Mouse (Mus musculus): Measurements from ENCODE around the gene Acot13. TPM values are rescaled to one million over a fixed set of nuclear protein-coding genes. Genes with fewer than 3 reads are reported as not detected.

Gene Acot13
- polyA plus RNA-seq, 1 experiment = 67.1 TPM

DNA sequence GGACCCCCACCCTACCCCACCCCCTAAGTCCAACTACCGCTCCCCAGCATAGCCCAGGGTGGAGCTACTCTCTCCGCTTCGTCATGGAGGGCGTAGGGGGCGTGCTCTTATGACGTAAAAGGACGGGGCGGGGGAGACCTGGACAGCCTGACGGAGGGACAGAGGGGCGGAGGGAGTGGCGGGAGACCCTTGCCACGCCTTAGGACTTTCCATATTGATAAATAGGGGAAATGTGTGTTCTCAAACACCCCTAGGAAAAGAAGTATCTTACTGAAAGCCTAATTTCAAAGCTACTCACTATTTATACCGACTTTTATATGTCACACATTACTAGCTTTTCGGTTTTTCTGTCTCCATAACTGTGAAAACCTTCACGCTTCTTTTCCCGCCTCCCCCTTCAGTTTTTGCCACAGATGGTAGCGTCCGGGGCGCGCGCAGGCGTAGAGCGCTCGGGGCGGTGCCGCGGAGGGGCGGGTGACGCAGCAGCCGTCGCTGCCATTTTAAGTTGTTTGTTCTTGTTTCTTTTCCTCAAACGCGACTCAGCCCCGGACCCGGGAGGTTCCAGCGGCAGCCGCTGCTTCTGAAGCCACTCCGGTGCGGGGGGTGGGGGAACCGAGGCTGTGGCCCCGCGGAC lies 30.5 kb downstream of the Acot13 start:
- H3K36me3 ChIP-seq (ENCODE audit: control insufficient read depth, insufficient read depth) = peaks cover 12% of the 10 kb centered on the region
- H3K27me3 ChIP-seq (ENCODE audit: control insufficient read depth, insufficient read depth, insufficient read length) = no peaks in the 10 kb centered on the region
- peak overlapping the region; percentile 99 for H3ac ChIP-seq (ENCODE audit: control insufficient read depth, insufficient read length)
- H3K79me2 ChIP-seq (ENCODE audit: control insufficient read depth, insufficient read depth) = peaks cover 41% of the 10 kb centered on the region
- no peak for TF ChIP-seq TCF3 (IDR thresholded peaks at IDR 0.05; ENCODE audit: insufficient read length, low read depth)
- peak; percentile 98 for TF ChIP-seq POLR2AphosphoS2 (IDR thresholded peaks at IDR 0.05; ENCODE audit: insufficient read length, low read depth)
- TF ChIP-seq POLR2A (IDR thresholded peaks at IDR 0.05; ENCODE audit: insufficient read length, low read depth) = peak; percentile 97
- TF ChIP-seq SRF (IDR thresholded peaks at IDR 0.05; ENCODE audit: control insufficient read depth, insufficient read length, low read depth) = peak; percentile 46
- peak overlapping the region; percentile 82 for H3K4me2 ChIP-seq (ENCODE audit: low read depth)
- peak overlapping the region; percentile 85 for H3K4me3 ChIP-seq

DNA sequence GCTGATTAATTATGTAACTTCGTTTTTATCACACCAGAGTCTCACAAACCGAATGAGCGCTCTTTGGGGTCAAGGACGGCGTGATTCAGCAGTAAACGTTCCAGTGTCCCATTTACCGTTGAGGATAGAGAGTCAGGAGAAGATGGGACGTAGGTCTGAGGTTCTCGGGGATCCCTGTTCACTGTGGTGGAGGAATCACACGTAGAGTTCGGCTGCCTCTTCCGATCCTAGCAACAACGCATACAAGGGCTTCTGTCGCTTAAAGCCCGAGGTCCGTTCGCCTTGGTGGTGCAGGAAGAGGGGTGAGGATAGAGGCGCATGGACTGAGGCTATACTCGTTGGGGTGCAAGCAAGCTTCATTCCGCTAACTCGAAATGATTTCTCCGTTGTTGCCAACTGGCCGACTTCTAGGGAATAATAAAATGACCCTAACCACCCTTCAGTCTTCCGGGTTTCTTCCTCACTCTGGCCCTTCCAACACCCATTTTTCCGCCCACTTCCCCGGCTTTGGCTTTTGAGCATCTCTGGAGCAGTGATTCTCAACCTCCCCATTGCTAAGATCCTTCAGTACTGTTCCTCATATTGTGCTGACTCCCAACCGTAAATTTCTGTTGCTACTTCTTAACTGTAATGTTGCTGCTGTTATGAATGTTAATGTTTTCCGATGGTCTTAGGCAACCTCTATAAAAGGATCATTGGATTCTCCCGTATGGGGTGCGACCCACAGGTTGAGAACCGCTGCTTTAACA lies 31.2 kb downstream of the Acot13 start:
- Histone ChIP-seq H3K36me3 (ENCODE audit: control insufficient read depth, insufficient read depth) (peaks cover 5% of the 10 kb centered on the region), H3ac (ENCODE audit: control insufficient read depth, insufficient read length) (peak overlapping the region; percentile 99), H3K4me2 (ENCODE audit: low read depth) (peak overlapping the region; percentile 82), H3K4me3 (peak overlapping the region; percentile 85), H3K79me2 (ENCODE audit: control insufficient read depth, insufficient read depth) (peaks cover 34% of the 10 kb centered on the region), H3K27me3 (ENCODE audit: control insufficient read depth, insufficient read depth, insufficient read length) (no peaks in the 10 kb centered on the region)
- TF ChIP-seq CEBPB (IDR thresholded peaks at IDR 0.05; ENCODE audit: insufficient read depth, poor library complexity, severe bottlenecking) (no peak), MYOD1 (IDR thresholded peaks at IDR 0.05; ENCODE audit: control insufficient read depth in 1 of 3, insufficient read length in 2 of 3, low read depth in 2 of 3) (no peak)

DNA sequence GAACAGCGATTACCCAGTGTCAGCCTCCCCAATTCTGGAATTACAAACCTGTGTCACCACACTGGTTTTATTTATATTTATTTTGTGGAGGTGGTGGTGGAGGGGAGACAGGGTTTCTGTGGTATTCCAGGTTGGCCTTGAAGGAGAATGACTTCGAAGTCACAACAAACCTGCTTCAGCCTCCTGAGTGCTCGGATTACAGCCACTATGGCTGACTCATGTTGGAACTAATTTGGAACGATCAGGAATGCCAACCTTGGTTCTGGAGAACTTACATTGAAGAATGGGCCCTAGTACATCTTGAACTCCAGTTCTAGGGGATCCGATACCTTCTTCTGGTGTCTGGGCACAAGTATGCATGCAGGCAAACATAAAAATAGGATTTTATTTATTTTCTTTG lies 32.0 kb downstream of the Acot13 start:
- H3K4me3 ChIP-seq = peak overlapping the region; percentile 85
- peak overlapping the region; percentile 82 for H3K4me2 ChIP-seq (ENCODE audit: low read depth)
- H3ac ChIP-seq (ENCODE audit: control insufficient read depth, insufficient read length) = no peak overlapping the region
- H3K36me3 ChIP-seq (ENCODE audit: control insufficient read depth, insufficient read depth) = no peaks in the 10 kb centered on the region
- H3K27me3 ChIP-seq (ENCODE audit: control insufficient read depth, insufficient read depth, insufficient read length) = no peaks in the 10 kb centered on the region
- TF ChIP-seq USF1 (IDR thresholded peaks at IDR 0.05; ENCODE audit: low read depth) = no peak
- peaks cover 27% of the 10 kb centered on the region for H3K79me2 ChIP-seq (ENCODE audit: control insufficient read depth, insufficient read depth)

DNA sequence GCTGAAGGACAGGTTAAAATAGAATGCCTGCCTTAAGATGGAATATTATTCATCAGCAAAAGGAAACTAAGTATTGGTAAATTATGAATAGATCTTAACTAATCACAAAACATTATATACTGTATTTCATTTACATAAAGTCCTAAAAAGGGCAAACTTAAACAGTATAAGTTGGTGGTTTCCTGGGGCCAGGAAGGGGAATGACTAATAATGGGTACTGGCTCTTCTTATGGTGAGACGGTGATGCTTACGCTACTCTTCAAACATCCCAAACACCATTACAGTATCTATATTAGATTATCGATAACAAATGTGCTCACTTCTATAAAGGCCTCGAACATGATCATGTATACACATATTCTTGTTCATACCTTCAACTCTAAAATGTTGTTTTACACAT lies 32.7 kb downstream of the Acot13 start:
- no peak overlapping the region for H3ac ChIP-seq (ENCODE audit: control insufficient read depth, insufficient read length)
- no peaks in the 10 kb centered on the region for H3K36me3 ChIP-seq (ENCODE audit: control insufficient read depth, insufficient read depth)
- H3K79me2 ChIP-seq (ENCODE audit: control insufficient read depth, insufficient read depth) = peaks cover 20% of the 10 kb centered on the region
- no peak for TF ChIP-seq POLR2A (IDR thresholded peaks at IDR 0.05; ENCODE audit: insufficient read length, low read depth)
- no peak overlapping the region for H3K4me3 ChIP-seq
- H3K27me3 ChIP-seq (ENCODE audit: control insufficient read depth, insufficient read depth, insufficient read length) = no peaks in the 10 kb centered on the region
- no peak overlapping the region for H3K4me2 ChIP-seq (ENCODE audit: low read depth)

DNA sequence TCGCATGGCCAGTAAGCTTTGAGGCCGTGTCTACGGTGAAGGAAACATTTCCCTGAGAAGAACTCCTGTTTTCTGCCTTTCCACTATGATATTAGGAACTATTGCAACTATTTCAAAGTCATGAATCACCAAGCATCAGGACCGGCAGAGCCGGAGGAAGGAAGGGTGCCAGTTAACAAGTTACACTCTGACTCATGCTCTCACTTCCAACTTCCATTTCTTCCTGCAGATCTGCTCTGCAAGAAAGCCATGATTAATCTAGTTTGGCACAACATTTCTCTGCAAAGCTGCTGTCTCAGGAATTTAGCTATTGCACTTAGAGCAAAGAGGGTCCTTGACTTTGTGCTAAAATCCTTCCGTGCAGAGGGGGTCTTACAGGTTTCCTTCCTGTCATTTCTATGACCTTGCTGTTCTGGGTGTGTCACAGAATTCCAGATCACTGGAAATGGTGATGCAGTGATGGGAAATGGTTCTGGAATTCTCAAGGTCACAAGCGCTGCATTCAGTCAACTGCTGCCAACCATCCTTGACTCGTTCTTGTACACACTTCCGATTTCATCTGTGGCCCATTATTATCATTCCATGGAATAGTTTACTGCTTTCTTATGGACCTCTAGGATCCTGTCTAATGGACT lies 38.8 kb downstream of the Acot13 start:
- TF ChIP-seq CEBPB (IDR thresholded peaks at IDR 0.05; ENCODE audit: insufficient read depth, poor library complexity, severe bottlenecking) = 0 out of 2 replicates have a peak, but pooled peaks have one; percentile 2
- TF ChIP-seq TCF12 (IDR thresholded peaks at IDR 0.05; ENCODE audit: insufficient read depth, poor library complexity, severe bottlenecking) = no peak
- TF ChIP-seq MAX (IDR thresholded peaks at IDR 0.05; ENCODE audit: low read depth) = no peak
- no peak overlapping the region for H3K4me3 ChIP-seq

DNA sequence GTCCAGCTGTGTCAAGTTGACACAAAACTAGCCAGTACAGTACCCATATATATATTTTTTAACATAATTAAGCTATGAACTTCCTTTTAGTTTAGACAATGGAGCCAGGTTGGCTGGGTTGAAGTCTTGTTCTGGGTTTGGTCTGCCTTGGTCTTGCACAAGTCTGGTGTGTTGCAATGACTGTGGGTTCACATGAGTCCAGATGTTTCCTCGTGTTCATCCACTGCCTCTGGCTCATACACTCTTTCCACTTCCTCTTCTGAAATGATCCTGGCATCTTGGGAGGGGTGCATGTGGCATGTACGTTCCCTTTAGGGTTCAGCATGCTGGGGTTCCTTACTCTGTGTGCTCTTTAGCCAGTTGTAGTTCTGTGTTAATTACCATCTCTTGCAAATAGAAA lies 40.0 kb downstream of the Acot13 start:
- H3K36me3 ChIP-seq (ENCODE audit: control insufficient read depth, insufficient read depth) = no peaks in the 10 kb centered on the region
- no peaks in the 10 kb centered on the region for H3K79me2 ChIP-seq (ENCODE audit: control insufficient read depth, insufficient read depth)
- H3K27me3 ChIP-seq (ENCODE audit: control insufficient read depth, insufficient read depth, insufficient read length) = no peaks in the 10 kb centered on the region
- no peak overlapping the region for H3K4me3 ChIP-seq
- peak; percentile 72 for TF ChIP-seq CEBPB (IDR thresholded peaks at IDR 0.05; ENCODE audit: insufficient read depth, poor library complexity, severe bottlenecking)
- no peak for TF ChIP-seq MYOD1 (IDR thresholded peaks at IDR 0.05; ENCODE audit: control insufficient read depth in 1 of 3, insufficient read length in 2 of 3, low read depth in 2 of 3)
- no peak overlapping the region for H3ac ChIP-seq (ENCODE audit: control insufficient read depth, insufficient read length)
- H3K4me2 ChIP-seq (ENCODE audit: low read depth) = no peak overlapping the region

More for the DNA sequence above, 38.8 kb downstream of the Acot13 start:
- Histone ChIP-seq H3K36me3 (ENCODE audit: control insufficient read depth, insufficient read depth) (no peaks in the 10 kb centered on the region), H3K4me2 (ENCODE audit: low read depth) (peak overlapping the region; percentile 68), H3K27me3 (ENCODE audit: control insufficient read depth, insufficient read depth, insufficient read length) (no peaks in the 10 kb centered on the region), H3K79me2 (ENCODE audit: control insufficient read depth, insufficient read depth) (no peaks in the 10 kb centered on the region), H3ac (ENCODE audit: control insufficient read depth, insufficient read length) (no peak overlapping the region)

Measured in myocyte (in vitro differentiated cells).